Mouse (Mus musculus) thymus, adult 18-20 months (tissue): Measurements from ENCODE around the gene Sorcs1.

Experiments
- DNase-seq, 2 experiments: peaks; one replicate each; pipeline ENCODE4 v3.0.0; 2022; ENCODE audit warnings: mixed read lengths in 2 of 2

Gene Sorcs1

GRCm38 (mm10) chr19:50558771-50559170 lies 119.7 kb downstream of the Sorcs1 start:
- DNase-seq: no peak

DNA sequence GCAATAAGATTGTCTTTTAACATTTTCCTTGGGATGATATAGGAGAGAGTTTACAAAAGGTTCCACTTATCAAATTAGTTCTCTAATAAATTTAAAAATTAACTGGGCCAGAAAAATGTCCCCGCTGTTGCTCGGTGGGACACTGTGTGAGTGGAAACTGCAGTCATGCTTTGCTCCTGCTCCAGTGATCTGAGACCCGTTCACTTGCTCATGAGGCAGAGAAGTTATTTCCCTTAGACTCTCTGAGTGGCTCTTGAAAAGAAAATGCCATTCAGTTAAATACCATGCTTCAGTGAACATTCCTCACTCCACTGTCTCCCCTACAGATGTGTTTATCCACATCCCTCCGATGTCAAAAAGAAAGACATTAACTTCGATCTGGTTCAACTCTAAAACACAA lies 144.4 kb downstream of the Sorcs1 start:
- no peak for DNase-seq

GRCm38 (mm10) chr19:50527835-50528234 lies 150.6 kb downstream of the Sorcs1 start:
- DNase-seq: no peak

- peak; percentile 24 to 34 for DNase-seq
These were observed 152.4 kb downstream of the Sorcs1 start for GRCm38 (mm10) chr19:50526094-50526493.

DNA sequence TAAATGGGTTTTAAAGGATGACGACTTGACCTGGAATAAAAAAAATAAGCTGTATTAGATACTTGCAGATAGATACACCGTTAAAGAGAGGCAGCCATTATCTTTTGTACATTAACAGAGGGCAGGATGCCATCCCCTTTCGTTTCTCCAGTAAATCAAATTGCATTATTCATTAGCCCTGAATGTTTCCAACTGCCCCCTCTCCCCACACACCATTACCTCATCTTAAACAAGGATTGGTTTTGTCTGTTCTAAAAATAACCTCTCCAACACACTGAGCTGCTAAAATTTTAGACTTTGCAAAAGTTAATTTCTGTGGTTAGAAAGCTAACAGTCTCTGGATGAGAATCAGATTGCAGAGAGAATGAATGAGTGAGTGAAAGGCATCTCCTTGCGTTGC lies 156.5 kb downstream of the Sorcs1 start:
- no peak for DNase-seq

- no peak for DNase-seq
These were observed 163.3 kb downstream of the Sorcs1 start for GRCm38 (mm10) chr19:50515059-50515673.

- DNase-seq: no peak
These were observed 164.1 kb downstream of the Sorcs1 start for GRCm38 (mm10) chr19:50514309-50514830.

GRCm38 (mm10) chr19:50502816-50503215 lies 175.6 kb downstream of the Sorcs1 start:
- DNase-seq: no peak

DNA sequence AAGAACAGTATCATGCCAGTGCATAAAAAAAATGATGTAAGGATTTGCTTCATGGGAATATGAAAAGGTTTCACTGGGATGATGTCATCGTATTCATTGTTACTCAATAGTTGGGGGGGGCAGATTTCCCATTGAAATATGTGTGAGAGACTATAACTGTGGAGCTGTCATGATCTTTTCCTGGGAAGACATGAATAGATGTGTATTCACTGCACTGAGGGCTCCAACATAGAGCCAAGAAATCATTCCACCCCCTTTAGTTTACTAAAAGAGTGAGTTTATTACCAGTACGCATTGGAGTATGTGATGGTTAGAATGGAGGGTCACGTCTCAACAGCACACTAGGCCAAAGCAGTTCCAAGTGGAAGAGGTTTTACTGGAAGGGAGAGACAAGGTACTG lies 187.3 kb downstream of the Sorcs1 start:
- DNase-seq: no peak

DNA sequence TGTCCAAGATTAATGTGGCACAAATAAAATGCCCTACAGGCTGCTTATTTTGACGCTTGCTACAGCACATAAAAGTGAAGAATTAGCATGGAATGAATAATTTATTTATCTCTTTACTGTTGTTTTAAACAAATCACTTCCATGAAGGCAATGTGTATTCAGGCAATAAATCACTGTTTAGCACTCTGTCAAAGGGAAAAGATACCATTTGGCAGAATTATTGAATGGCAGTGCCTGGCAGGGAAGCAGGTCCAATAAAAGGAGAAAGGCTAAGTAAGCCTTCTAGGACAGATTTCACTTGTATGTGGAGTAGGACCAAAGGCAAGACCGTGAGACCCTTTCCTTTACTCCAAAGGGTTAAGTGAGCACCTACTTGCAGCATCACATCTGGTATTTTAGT lies 187.7 kb downstream of the Sorcs1 start:
- DNase-seq: no peak

DNA sequence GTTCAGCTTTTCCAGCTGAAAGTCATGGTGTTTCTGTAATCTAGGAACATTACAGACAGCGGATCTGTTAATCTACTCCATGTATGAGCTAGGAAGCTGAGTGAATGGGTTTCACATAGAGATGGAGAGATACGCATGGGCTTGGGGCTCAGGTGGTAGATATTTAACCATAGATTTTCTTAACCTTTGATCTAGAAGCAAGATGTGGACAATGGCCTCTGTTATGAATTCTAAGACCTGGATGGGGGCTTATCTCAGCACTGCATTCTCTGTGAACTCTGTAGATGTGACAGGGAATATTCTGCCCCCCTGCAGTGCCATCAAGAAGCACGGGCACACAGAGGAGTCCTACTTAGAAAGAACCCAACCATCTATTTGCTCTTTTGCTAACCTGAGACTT lies 188.7 kb downstream of the Sorcs1 start:
- DNase-seq: no peak

DNA sequence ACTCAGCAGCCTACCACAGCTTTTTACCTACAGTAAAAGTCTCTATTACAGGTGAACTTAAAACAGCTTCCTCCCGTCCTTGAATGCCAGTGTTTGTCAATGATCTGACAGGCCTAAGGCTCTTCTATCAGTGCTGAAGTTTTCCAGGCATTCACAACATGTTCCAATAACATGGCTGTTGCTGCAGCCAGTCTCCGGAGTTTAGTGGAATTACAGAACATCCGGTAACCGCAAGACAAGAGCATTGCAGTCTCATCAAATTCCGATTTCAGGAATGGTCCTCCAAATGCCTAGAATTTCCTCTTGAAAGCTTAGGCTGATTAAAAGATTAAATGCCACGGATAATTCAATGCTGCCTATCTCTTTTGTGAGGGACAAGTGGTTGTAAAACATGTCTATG lies 190.0 kb downstream of the Sorcs1 start:
- DNase-seq: no peak

DNA sequence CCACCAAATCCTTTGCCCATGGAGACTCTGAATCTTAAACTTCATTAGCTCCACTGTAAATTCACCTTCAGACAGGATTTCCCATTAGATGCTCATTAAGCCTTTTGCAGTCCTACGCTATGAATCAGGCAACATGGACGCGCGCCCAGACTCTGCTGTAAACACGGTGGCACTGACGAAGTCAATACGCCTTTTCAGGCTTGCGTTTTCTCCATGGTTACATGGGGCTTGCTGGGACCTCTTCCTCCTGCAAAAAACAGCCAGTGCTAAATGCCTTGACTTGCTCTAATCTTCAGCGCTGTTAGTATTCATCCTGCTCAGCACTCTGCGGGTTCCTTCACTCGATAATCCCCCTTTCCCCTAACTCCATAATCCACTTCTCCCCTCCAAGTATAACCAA lies 190.7 kb downstream of the Sorcs1 start:
- no peak for DNase-seq

GRCm38 (mm10) chr19:50486345-50486744 lies 192.1 kb downstream of the Sorcs1 start:
- DNase-seq: no peak

GRCm38 (mm10) chr19:50476774-50477173 lies 201.7 kb downstream of the Sorcs1 start:
- no peak for DNase-seq

DNA sequence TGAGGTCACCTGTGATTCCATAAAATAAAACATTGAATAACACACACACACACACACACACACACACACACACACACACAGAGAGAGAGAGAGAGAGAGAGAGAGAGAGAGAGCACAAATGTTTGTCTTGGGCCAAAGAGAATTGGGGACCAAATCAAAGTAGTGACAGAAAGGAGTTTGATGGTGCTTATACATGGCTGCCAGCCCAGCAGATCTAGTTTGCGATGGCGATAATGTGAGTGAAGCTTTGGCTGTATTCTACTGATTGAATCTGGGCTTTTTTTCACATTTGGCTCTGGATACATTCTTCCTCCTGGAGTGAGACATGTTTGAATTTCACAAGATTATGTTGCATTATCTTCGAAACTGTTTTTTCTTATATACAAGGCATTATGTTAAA lies 209.9 kb downstream of the Sorcs1 start:
- no peak for DNase-seq

GRCm38 (mm10) chr19:50464811-50465210 lies 213.6 kb downstream of the Sorcs1 start:
- DNase-seq: no peak

- DNase-seq: no peak
These were observed 219.9 kb downstream of the Sorcs1 start for GRCm38 (mm10) chr19:50458581-50458980.

- DNase-seq: no peak
These were observed 221.1 kb downstream of the Sorcs1 start for GRCm38 (mm10) chr19:50457275-50457892.

GRCm38 (mm10) chr19:50441099-50441498 lies 237.3 kb downstream of the Sorcs1 start:
- no peak for DNase-seq

GRCm38 (mm10) chr19:50440246-50440910 lies 238.1 kb downstream of the Sorcs1 start:
- DNase-seq: no peak

DNA sequence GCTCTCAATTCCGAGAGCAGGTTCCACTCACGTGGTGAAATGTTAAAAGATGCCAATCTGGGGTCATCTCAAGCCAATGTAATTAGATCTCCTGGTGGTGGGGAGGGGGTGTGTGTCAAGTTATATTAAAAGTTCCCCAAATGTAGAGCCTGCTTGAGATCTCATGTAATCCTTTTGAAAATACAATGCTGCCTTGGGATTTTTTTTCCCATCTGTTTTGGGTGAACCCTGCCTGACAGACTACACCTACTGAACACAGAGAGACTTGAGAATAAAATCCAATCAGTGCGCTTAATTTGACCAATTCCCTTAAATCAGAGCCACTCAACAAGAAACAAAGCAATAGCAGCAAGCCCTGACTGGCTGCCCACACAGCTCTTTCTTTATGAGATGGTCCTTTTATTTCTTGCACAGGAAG lies 239.0 kb downstream of the Sorcs1 start:
- DNase-seq: no peak

DNA sequence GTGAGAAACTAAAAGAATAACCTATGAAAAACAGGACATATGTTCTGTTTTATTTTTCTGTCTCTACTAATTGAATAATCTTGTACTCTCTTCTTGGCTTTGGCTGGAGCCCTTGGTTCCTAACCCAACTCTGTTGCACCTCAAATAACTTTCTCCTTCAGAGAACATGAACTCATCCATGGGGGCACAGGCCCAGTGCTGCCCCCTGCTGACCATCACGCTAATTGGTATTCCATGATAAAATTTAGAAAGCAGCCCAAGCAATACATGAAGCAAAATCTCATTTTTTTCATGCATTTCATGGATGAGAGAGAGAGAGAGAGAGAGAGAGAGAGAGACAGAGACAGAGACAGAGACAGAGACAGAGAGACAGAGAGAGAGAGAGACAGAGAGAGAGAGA lies 255.5 kb downstream of the Sorcs1 start:
- no peak for DNase-seq
